Mouse (Mus musculus): Measurements from ENCODE around the gene Mettl27.

Gene Mettl27

GRCm38 (mm10) chr5:134932179-134932902 is at the start of gene Mettl27:
Gene Mettl27 (plus strand): TSS chr5:134932368.
- peak; percentile 82 for DNase-seq (ENCODE audit: low read depth, low spot score)

- no peak for DNase-seq (ENCODE audit: low read depth, low spot score)
Observed at GRCm38 (mm10) chr5:134883077-134883476, 49.1 kb upstream of the Mettl27 start.

GRCm38 (mm10) chr5:134887447-134888335 is 44.5 kb upstream of the Mettl27 start:
- no peak for DNase-seq (ENCODE audit: low read depth, low spot score)

- DNase-seq (ENCODE audit: low read depth, low spot score): no peak
Observed at GRCm38 (mm10) chr5:134888505-134888904, 43.7 kb upstream of the Mettl27 start.

GRCm38 (mm10) chr5:134890601-134891054 is 41.5 kb upstream of the Mettl27 start:
- no peak for DNase-seq (ENCODE audit: low read depth, low spot score)

GRCm38 (mm10) chr5:134891552-134891951 is 40.6 kb upstream of the Mettl27 start:
- no peak for DNase-seq (ENCODE audit: low read depth, low spot score)

GRCm38 (mm10) chr5:134892717-134893116 is 39.5 kb upstream of the Mettl27 start:
- no peak for DNase-seq (ENCODE audit: low read depth, low spot score)

- DNase-seq (ENCODE audit: low read depth, low spot score): peak; percentile 41
Observed at GRCm38 (mm10) chr5:134895291-134895690, 36.9 kb upstream of the Mettl27 start.

- no peak for DNase-seq (ENCODE audit: low read depth, low spot score)
Observed at GRCm38 (mm10) chr5:134896965-134897364, 35.2 kb upstream of the Mettl27 start.

GRCm38 (mm10) chr5:134897596-134897995 is 34.6 kb upstream of the Mettl27 start:
- DNase-seq (ENCODE audit: low read depth, low spot score): no peak

- peak; percentile 45 for DNase-seq (ENCODE audit: low read depth, low spot score)
Observed at GRCm38 (mm10) chr5:134901012-134901643, 31.0 kb upstream of the Mettl27 start.

- no peak for DNase-seq (ENCODE audit: low read depth, low spot score)
Observed at GRCm38 (mm10) chr5:134901644-134902027, 30.5 kb upstream of the Mettl27 start.

- DNase-seq (ENCODE audit: low read depth, low spot score): no peak
Observed at GRCm38 (mm10) chr5:134906633-134907032, 25.5 kb upstream of the Mettl27 start, which contains the start of gene Tmem270. Gene Tmem270 (minus strand): TSS chr5:134906733.

GRCm38 (mm10) chr5:134907135-134907534 is 25.0 kb upstream of the Mettl27 start:
- peak; percentile 92 for DNase-seq (ENCODE audit: low read depth, low spot score)

GRCm38 (mm10) chr5:134911901-134912300 is 20.3 kb upstream of the Mettl27 start:
- no peak for DNase-seq (ENCODE audit: low read depth, low spot score)

GRCm38 (mm10) chr5:134913352-134913751 is 18.8 kb upstream of the Mettl27 start:
- DNase-seq (ENCODE audit: low read depth, low spot score): no peak

GRCm38 (mm10) chr5:134913753-134914152 is 18.4 kb upstream of the Mettl27 start:
- DNase-seq (ENCODE audit: low read depth, low spot score): no peak

- DNase-seq (ENCODE audit: low read depth, low spot score): no peak
Observed at GRCm38 (mm10) chr5:134914510-134914909, 17.7 kb upstream of the Mettl27 start.

- no peak for DNase-seq (ENCODE audit: low read depth, low spot score)
Observed at GRCm38 (mm10) chr5:134915311-134915710, 16.9 kb upstream of the Mettl27 start, which contains the start of gene Cldn13. Gene Cldn13 (minus strand): TSS chr5:134915526.

GRCm38 (mm10) chr5:134918071-134918832 is 13.9 kb upstream of the Mettl27 start:
- DNase-seq (ENCODE audit: low read depth, low spot score): no peak

- DNase-seq (ENCODE audit: low read depth, low spot score): no peak
Observed at GRCm38 (mm10) chr5:134919097-134919496, 13.1 kb upstream of the Mettl27 start.

Measured in embryo, embryonic 11.5 days (tissue).